Mouse (Mus musculus) midbrain, embryonic 14.5 days (tissue): Measurements from ENCODE around the gene Gm49354. TPM values are rescaled to one million over a fixed set of nuclear protein-coding genes. Genes with fewer than 3 reads are reported as not detected.

Experiments
- ATAC-seq: fragments of 200-750 bp; cut with Nextera tagmentation; 2 replicates; pipeline ENCODE4 v1.8.0; 2017; ENCODE audit warnings: moderate number of reproducible peaks, moderate library complexity; ENCODE audit not compliant: low FRiP score, low TSS enrichment
- DNase-seq: peaks from one replicate; pipeline ENCODE4 v3.0.0-alpha.2; 2015
- H3K27ac ChIP-seq: fragments of 300-500 bp; sonication (generic); replicated peaks from 2 replicates; pipeline ENCODE4 v1.5.1; 2014; ENCODE audit warnings: mild to moderate bottlenecking, low read depth, low read length, moderate library complexity
- H3K27me3 ChIP-seq: fragments of 300-500 bp; sonication (generic); 2 replicates; pipeline ENCODE4 v1.6.1; 2014; ENCODE audit warnings: low read length, control low read depth, mixed read lengths; ENCODE audit not compliant: control insufficient read depth, insufficient read depth
- H3K36me3 ChIP-seq: fragments of 300-500 bp; sonication (generic); 2 replicates; pipeline ENCODE4 v1.6.1; 2014; ENCODE audit warnings: low read length, control low read depth; ENCODE audit not compliant: control insufficient read depth, insufficient read depth
- H3K4me1 ChIP-seq: fragments of 300-500 bp; sonication (generic); 2 replicates; pipeline ENCODE4 v1.6.1; 2014; ENCODE audit warnings: mild to moderate bottlenecking, antibody characterized with exemption, low read length, control low read depth; ENCODE audit not compliant: control insufficient read depth, insufficient read depth
- H3K4me2 ChIP-seq: fragments of 300-500 bp; sonication (generic); 2 replicates; pipeline ENCODE4 v1.6.1; 2014; ENCODE audit warnings: mild to moderate bottlenecking, low read length, moderate library complexity
- H3K4me3 ChIP-seq: fragments of 300-500 bp; sonication (generic); replicated peaks from 2 replicates; pipeline ENCODE4 v1.5.1; 2014; ENCODE audit warnings: low read depth, low read length
- H3K9ac ChIP-seq: fragments of 300-500 bp; sonication (generic); replicated peaks from 2 replicates; pipeline ENCODE4 v1.6.1; 2014; ENCODE audit warnings: mild to moderate bottlenecking, low read length, moderate library complexity
- H3K9me3 ChIP-seq: fragments of 300-500 bp; sonication (generic); 2 replicates; pipeline ENCODE4 v1.6.1; 2016; ENCODE audit warnings: low read length, control low read depth, mixed read lengths; ENCODE audit not compliant: control insufficient read depth
- WGBS: fragments of 180-500 bp; shearing (Covaris S2); extraction: QIAGEN DNeasy Blood & Tissue Kit; methylation state at CpG from one replicate; pipeline ENCODE4 v1.1.7; 2014; 5-methylcytosine and 5-hydroxymethylcytosine counted together
- polyA plus RNA-seq: library from polyadenylated mRNA; unstranded; fragments of >200 nt; fragmentation: Nextera tagmentation; extraction: Ambion mirVana; gene quantifications from 2 replicates; pipeline ENCODE4 v1.2.1, GENCODE M21; 2014

Gene Gm49354
- polyA plus RNA-seq, 1 experiment from 2014 or later: not detected

DNA sequence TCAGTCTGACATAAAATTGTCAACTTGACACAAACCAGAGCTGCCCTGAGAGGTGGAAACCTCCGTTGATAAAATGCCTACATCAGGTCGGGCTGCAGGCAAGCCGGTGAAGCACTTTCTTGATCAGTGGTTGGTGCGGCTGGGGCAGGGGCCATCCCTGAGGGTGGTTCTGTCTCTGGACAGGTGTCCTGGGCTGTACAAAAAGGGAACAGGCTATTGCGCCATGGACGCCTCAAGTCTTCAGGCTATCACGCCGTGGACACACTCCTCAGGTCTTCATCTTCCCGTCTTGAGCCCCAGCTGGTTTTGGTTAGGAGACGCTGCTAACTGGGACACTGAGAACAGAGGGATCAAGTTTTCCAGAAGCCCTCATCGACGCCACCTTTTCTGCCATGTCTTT lies 31.7 kb downstream of the Gm49354 start:
- Histone ChIP-seq H3K27ac (no peak overlapping the region), H3K36me3 (peaks cover 15% of the 10 kb centered on the region), H3K4me3 (no peak overlapping the region), H3K4me2 (no peak overlapping the region), H3K27me3 (no peaks in the 10 kb centered on the region), H3K9me3 (no peaks in the 10 kb centered on the region), H3K4me1 (no peaks in the 10 kb centered on the region), H3K9ac (no peak overlapping the region)
- DNase-seq: no peak
- WGBS: 86% methylated on average over 12 of the region's 12 CpGs
- ATAC-seq: no peak

DNA sequence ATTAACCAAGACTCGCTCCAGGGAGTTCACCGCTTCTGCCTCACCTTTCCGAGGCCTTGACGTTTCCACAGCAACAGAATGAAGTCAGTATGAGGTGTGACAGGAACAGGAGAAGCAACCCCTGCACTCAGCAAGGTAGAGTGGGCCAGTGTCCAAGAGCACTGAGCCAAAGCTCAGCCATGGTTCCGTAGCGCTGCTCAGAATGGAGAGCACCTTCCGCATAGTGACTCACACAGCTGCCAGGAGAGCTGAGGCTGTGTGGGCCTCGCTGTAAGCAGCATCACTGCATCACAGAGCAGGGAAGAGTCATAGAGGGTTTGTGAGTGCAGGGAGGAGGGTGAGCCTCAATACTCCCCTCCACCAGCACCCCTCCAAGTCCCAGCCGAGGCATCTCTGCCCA lies 35.3 kb downstream of the Gm49354 start, which contains the start of gene 1700014D04Rik:
Gene 1700014D04Rik, minus strand, starts transcription at position 42 of the 400 bp plus-strand sequence.
- Histone ChIP-seq H3K27me3 (no peaks in the 10 kb centered on the region), H3K9me3 (no peaks in the 10 kb centered on the region), H3K4me3 (no peak within 1 kb of the TSS), H3K4me1 (no peaks in the 10 kb centered on the region), H3K9ac (no peak within 1 kb of the TSS), H3K27ac (no peak within 1 kb of the TSS), H3K36me3 (no peaks in the 10 kb centered on the region), H3K4me2 (no peak within 1 kb of the TSS)
- DNase-seq (no peak), ATAC-seq (no peak)
- WGBS: 78% methylated on average over 9 of the region's 9 CpGs

DNA sequence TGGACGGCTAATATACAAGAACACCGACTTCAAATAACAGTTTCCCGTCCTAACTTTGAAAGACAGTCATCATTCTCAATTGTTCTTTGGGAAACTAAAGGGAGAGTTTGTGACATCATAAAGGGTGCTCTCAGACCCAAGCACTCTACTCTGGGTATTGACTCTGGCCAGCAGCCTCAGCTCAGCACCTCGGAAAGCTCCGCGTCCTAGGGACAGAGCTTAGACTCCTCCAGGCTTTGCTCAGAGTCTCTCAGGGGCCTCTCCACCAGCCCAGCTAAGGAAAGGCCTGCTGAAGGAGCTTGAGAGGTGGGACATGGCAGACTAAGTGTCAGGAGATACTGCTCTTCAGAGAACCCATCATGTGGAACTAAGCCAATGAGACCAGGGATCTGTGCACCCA lies 35.9 kb downstream of the Gm49354 start:
- Histone ChIP-seq H3K4me2 (no peak overlapping the region), H3K27me3 (no peaks in the 10 kb centered on the region), H3K36me3 (no peaks in the 10 kb centered on the region), H3K9ac (no peak overlapping the region), H3K4me1 (no peaks in the 10 kb centered on the region), H3K27ac (no peak overlapping the region), H3K4me3 (no peak overlapping the region), H3K9me3 (no peaks in the 10 kb centered on the region)
- DNase-seq (no peak), ATAC-seq (no peak)
- WGBS: 72% methylated on average over 6 of the region's 6 CpGs

DNA sequence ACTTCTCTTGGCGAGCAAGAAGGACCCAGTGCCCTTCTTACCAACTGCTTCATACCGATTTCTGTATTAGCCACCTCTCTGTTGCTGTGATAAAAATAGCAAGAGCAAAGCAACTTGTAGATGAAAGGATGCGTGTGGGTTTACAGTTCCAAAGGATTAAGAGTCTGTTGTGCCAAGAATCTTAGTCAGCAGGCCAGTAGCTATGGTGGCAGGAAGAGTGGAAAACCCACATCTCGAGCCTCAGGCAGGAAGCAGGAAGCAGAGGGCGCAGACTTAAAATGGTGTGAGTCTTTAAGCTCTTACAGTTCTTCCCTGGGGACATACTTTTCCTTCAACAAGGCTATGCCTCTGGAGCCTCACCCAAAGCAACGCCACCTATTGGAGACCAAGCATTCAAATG lies 36.6 kb downstream of the Gm49354 start:
- Histone ChIP-seq H3K9me3 (no peaks in the 10 kb centered on the region), H3K36me3 (no peaks in the 10 kb centered on the region), H3K27ac (no peak overlapping the region), H3K4me1 (no peaks in the 10 kb centered on the region), H3K27me3 (no peaks in the 10 kb centered on the region), H3K4me3 (no peak overlapping the region), H3K9ac (no peak overlapping the region), H3K4me2 (no peak overlapping the region)
- DNase-seq (no peak), ATAC-seq (no peak)
- 87% methylated on average over 6 of the region's 6 CpGs for WGBS

DNA sequence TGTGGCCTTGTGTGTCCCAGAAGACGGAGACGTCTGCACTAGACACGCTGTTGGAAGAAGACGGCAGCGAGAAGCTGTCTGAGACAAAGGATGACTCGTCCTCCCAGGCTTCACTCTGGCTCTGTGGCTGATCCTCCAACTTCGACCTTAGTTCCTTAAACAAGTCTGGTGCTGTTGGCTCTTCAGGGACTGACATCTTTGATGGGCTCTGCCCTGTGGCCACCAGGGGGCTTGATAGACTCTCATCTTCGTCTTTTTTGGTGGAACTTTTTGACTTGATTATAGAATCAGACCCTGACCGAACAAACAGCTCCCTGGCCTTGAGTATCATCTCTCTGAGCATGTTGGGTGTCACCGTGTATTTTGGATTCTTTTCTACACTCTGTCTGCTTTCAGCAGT lies 40.3 kb downstream of the Gm49354 start:
- no peak overlapping the region for H3K27ac ChIP-seq
- no peaks in the 10 kb centered on the region for H3K27me3 ChIP-seq
- no peak overlapping the region for H3K4me3 ChIP-seq
- no peaks in the 10 kb centered on the region for H3K4me1 ChIP-seq
- no peak overlapping the region for H3K4me2 ChIP-seq
- H3K9me3 ChIP-seq: no peaks in the 10 kb centered on the region
- H3K9ac ChIP-seq: no peak overlapping the region
- DNase-seq (no peak), ATAC-seq (no peak)
- WGBS: 77% methylated on average over 10 of the region's 10 CpGs
- no peaks in the 10 kb centered on the region for H3K36me3 ChIP-seq

DNA sequence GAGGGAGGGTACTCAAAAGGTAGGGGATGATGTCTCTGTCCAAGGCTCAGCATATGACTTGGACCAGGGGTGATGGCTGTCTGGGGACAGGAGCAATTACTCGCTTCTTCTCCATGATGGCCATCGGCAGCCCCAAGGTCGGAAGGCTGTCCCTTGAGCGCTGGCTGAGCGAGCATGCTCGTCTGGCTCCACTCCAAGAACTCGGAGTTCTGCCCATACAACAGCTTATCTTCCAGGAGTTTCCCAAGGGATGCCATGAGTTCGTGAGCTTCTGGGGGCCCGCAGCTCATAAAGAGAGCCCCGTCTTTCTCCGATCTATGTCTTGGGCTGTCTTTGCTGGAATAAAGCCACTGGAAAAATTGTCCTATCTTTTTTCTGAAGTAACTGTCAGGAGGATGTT lies 40.9 kb downstream of the Gm49354 start:
- Histone ChIP-seq H3K9ac (no peak overlapping the region), H3K9me3 (no peaks in the 10 kb centered on the region), H3K4me3 (no peak overlapping the region), H3K36me3 (no peaks in the 10 kb centered on the region), H3K27me3 (no peaks in the 10 kb centered on the region), H3K4me1 (no peaks in the 10 kb centered on the region), H3K4me2 (no peak overlapping the region), H3K27ac (no peak overlapping the region)
- DNase-seq (no peak), ATAC-seq (no peak)
- WGBS: 95% methylated on average over 11 of the region's 11 CpGs

DNA sequence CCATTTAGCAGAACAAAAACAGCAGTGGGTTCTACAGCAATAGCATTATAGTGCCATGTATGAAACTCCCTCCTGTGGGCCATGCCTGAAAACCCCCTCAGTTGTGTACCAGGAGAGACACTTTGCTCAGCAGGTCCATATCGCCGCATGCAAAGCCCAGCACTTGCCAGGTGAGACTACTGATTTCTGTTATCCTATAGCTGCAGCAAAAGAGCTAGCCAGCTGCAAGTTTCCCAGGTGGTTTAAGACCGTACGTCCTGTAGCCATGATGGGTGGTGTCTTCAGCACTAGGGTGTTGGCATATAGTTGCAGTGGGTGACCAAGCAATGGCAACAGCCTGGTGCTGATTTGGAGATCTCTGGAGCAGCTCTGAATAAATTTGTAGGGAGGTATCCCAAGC lies 42.6 kb downstream of the Gm49354 start:
- DNase-seq (no peak), ATAC-seq (no peak)
- H3K27me3 ChIP-seq: no peaks in the 10 kb centered on the region
- no peaks in the 10 kb centered on the region for H3K9me3 ChIP-seq
- H3K36me3 ChIP-seq: no peaks in the 10 kb centered on the region
- no peaks in the 10 kb centered on the region for H3K4me1 ChIP-seq
- H3K9ac ChIP-seq: no peak overlapping the region
- H3K27ac ChIP-seq: no peak overlapping the region
- WGBS: 92% methylated on average over 4 of the region's 4 CpGs
- H3K4me3 ChIP-seq: no peak overlapping the region
- no peak overlapping the region for H3K4me2 ChIP-seq

DNA sequence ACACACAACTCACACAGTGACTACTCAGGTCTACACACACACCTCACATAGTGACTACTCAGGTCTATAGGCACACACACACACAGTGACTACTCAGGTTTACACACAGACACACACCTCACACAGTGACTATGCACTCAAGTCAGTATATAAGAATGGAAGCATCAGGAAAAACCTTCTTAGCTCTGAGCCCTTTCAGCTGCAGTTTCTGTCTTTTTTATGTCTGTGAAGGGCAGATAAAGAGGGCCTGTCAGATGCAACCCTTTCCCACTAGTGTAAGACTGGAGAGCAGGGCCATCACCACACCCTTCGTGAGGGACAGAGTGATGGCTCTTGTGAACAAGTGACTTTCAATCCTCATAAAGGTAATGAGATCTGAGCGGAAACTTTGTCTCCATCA lies 43.6 kb downstream of the Gm49354 start:
- 84% methylated on average over 2 of the region's 2 CpGs for WGBS
- no peaks in the 10 kb centered on the region for H3K27me3 ChIP-seq

DNA sequence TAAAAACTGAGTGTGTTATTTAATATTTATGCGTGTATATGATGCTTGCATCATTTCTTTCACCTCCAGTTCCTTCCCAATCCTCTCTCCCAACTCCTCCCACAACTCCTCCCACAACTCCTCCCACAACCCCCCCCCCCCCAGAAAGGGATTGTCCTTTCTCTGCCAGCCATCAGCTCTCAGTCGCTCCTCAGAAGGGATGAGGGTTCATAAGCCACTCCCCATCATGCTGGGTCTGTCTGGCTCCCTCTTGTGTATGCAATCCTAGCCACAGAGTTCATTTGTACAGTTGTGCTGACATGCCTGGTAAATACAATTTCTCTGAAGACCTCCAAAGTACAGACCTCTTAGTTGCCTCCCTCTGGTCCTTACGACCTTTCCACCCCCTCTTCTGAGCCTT lies 46.9 kb downstream of the Gm49354 start:
- H3K27ac ChIP-seq: no peak overlapping the region
- DNase-seq (peak; percentile 41), ATAC-seq (no peak)
- H3K27me3 ChIP-seq: no peaks in the 10 kb centered on the region
- no peak overlapping the region for H3K9ac ChIP-seq
- H3K9me3 ChIP-seq: no peaks in the 10 kb centered on the region
- no peaks in the 10 kb centered on the region for H3K4me1 ChIP-seq
- H3K4me2 ChIP-seq: no peak overlapping the region
- no peak overlapping the region for H3K4me3 ChIP-seq
- WGBS: 30% methylated on average over 3 of the region's 3 CpGs
- no peaks in the 10 kb centered on the region for H3K36me3 ChIP-seq

More for the DNA sequence above, 43.6 kb downstream of the Gm49354 start:
- no peak overlapping the region for H3K4me2 ChIP-seq
- no peaks in the 10 kb centered on the region for H3K9me3 ChIP-seq
- no peak overlapping the region for H3K9ac ChIP-seq
- H3K4me3 ChIP-seq: no peak overlapping the region
- H3K4me1 ChIP-seq: no peaks in the 10 kb centered on the region
- DNase-seq (no peak), ATAC-seq (no peak)
- no peaks in the 10 kb centered on the region for H3K36me3 ChIP-seq
- no peak overlapping the region for H3K27ac ChIP-seq
